Mouse (Mus musculus) limb, embryonic 11.5 days (tissue): ENCODE measurements around the gene Bpifb4. TPM values are rescaled to one million over a fixed set of nuclear protein-coding genes. Genes with fewer than 3 reads are reported as not detected.

Experiments used
- ATAC-seq: fragments of 200-750 bp; cut with Nextera tagmentation; 2 replicates; pipeline ENCODE4 v1.8.0; 2017; ENCODE audit warnings: low read depth; ENCODE audit not compliant: insufficient number of reproducible peaks, low FRiP score, low TSS enrichment
- DNase-seq: peaks from one replicate; pipeline ENCODE4 v3.0.0-alpha.2; 2015; ENCODE audit warnings: low spot score
- H3K27ac ChIP-seq: fragments of 300-500 bp; sonication (generic); replicated peaks from 2 replicates; pipeline ENCODE4 v1.5.1; 2014; ENCODE audit warnings: low read depth, mild to moderate bottlenecking, low read length
- H3K27me3 ChIP-seq: fragments of 300-500 bp; sonication (generic); 2 replicates; pipeline ENCODE4 v1.6.1; 2014; ENCODE audit warnings: mild to moderate bottlenecking, low read length, mixed read lengths; ENCODE audit not compliant: control insufficient read depth, insufficient read depth
- H3K36me3 ChIP-seq: fragments of 300-500 bp; sonication (generic); 2 replicates; pipeline ENCODE4 v1.6.1; 2014; ENCODE audit warnings: mild to moderate bottlenecking, low read length, moderate library complexity, mixed read lengths; ENCODE audit not compliant: control insufficient read depth, insufficient read depth
- H3K4me1 ChIP-seq: fragments of 300-500 bp; sonication (generic); 2 replicates; pipeline ENCODE4 v1.6.1; 2014; ENCODE audit warnings: low read length, mixed read lengths; ENCODE audit not compliant: control insufficient read depth, insufficient read depth
- H3K4me2 ChIP-seq: fragments of 300-500 bp; sonication (generic); 2 replicates; pipeline ENCODE4 v1.6.1; 2014; ENCODE audit warnings: low read depth, mild to moderate bottlenecking, moderate library complexity; ENCODE audit not compliant: severe bottlenecking
- H3K4me3 ChIP-seq: fragments of 300-500 bp; sonication (generic); 2 replicates; pipeline ENCODE4 v1.5.1; 2014; ENCODE audit warnings: low read depth, low read length
- H3K9ac ChIP-seq: fragments of 300-500 bp; sonication (generic); 2 replicates; pipeline ENCODE4 v1.6.1; 2014; ENCODE audit warnings: mild to moderate bottlenecking, low read length
- H3K9me3 ChIP-seq: fragments of 300-500 bp; sonication (generic); 2 replicates; pipeline ENCODE4 v1.6.1; 2016; ENCODE audit warnings: low read length; ENCODE audit not compliant: control insufficient read depth
- WGBS: fragments of 180-500 bp; shearing (Covaris S2); extraction: QIAGEN DNeasy Blood & Tissue Kit; methylation state at CpG from one replicate; pipeline ENCODE4 v1.1.7; 2014; 5-methylcytosine and 5-hydroxymethylcytosine counted together
- polyA plus RNA-seq: library from polyadenylated mRNA; unstranded; fragments of >200 nt; fragmentation: Nextera tagmentation; extraction: Ambion mirVana; gene quantifications from 2 replicates; pipeline ENCODE4 v1.2.1, GENCODE M21; 2014

Gene Bpifb4
- polyA plus RNA-seq: not detected in 2 replicates

DNA sequence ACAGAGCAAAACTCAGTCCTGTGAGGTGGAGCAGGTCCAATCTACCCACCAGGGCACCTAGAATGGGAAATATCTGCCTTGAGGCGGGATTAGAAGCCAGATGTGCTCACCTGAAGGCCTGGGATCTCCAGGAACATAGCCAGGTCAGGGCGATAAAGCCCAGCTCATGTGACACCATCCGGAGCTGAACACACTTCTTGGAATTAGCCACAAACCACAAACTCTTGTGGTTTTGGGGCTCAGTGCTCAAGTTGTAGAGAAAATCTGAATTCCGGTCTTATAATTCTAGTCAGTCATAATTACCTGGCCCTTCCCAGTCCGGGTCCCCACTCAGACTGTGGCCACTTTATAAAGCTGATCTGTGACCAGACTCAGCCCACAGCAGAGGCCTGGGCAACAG lies at the start of gene Bpifb4:
Gene Bpifb4 (plus strand): TSS at position 370 of the 400 bp plus-strand sequence.
- DNase-seq: no peak
- Histone ChIP-seq H3K27ac (no peak within 1 kb of the TSS), H3K4me3 (no peak within 1 kb of the TSS), H3K27me3 (no peaks in the 10 kb centered on the region), H3K9ac (no peak within 1 kb of the TSS), H3K36me3 (no peaks in the 10 kb centered on the region), H3K9me3 (no peaks in the 10 kb centered on the region), H3K4me1 (no peaks in the 10 kb centered on the region), H3K4me2 (no peak within 1 kb of the TSS)
- ATAC-seq: no peak
- 89% methylated on average over 5 of the region's 5 CpGs for WGBS

DNA sequence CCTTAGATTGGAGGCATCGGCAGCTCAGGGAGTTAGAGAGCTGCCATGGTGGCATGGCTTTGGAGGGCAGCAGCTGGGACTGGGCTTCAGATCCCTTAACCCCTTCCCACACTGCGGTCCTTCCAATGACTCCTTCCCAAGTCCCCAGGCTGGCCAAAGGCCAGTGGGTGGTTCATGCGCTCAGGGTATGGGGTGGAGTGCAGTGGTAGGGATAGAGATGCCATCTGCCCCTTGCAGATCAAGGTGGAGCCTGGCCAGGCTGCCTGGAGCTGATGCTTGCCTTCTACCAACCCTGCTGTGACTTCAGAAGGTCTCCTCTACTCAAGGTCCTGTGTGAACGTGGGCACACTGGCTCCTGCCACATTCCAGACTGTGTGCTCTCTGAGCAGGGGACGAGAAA lies 38.9 kb upstream of the Bpifb4 start:
- no peaks in the 10 kb centered on the region for H3K27me3 ChIP-seq
- no peak overlapping the region for H3K9ac ChIP-seq
- H3K36me3 ChIP-seq: no peaks in the 10 kb centered on the region
- ATAC-seq (no peak), DNase-seq (no peak)
- no peaks in the 10 kb centered on the region for H3K9me3 ChIP-seq
- H3K4me1 ChIP-seq: no peaks in the 10 kb centered on the region
- no peak overlapping the region for H3K27ac ChIP-seq
- H3K4me3 ChIP-seq: no peak overlapping the region
- WGBS: 78% methylated on average over 5 of the region's 5 CpGs
- no peak overlapping the region for H3K4me2 ChIP-seq

DNA sequence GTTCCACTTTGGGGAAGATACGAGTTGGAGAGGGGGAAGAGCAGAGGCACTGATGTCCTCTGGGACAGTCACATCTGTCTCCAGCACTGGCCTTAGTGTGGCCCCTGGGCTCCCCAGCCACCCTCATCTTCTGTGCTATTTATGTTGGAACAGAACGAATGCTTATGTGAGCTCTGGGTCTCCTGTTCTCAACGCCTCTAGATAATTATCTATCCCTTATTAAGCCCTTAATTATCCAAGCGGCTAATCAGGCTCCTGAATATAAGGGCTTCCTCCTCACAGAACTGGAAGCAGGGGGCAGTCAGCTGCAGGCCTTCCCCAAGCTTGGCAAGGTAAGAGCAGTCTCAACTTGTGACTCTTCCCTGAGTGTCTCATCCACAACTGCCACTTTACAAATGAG lies 37.9 kb upstream of the Bpifb4 start, which contains the start of gene Bpifb6:
Gene Bpifb6 (plus strand): TSS at position 301 of the 400 bp plus-strand sequence.
- ATAC-seq (no peak), DNase-seq (no peak)
- Histone ChIP-seq H3K4me1 (no peaks in the 10 kb centered on the region), H3K4me2 (no peak within 1 kb of the TSS), H3K27ac (no peak within 1 kb of the TSS), H3K36me3 (no peaks in the 10 kb centered on the region), H3K9ac (no peak within 1 kb of the TSS), H3K9me3 (no peaks in the 10 kb centered on the region), H3K27me3 (no peaks in the 10 kb centered on the region), H3K4me3 (no peak within 1 kb of the TSS)
- 79% methylated on average over 4 of the region's 4 CpGs for WGBS

GRCm38 (mm10) chr2:153902726-153903125 lies 35.3 kb upstream of the Bpifb4 start:
- WGBS: 80% methylated on average over 6 of the region's 6 CpGs
- Histone ChIP-seq H3K27me3 (no peaks in the 10 kb centered on the region), H3K9ac (no peak overlapping the region), H3K4me1 (no peaks in the 10 kb centered on the region), H3K27ac (no peak overlapping the region), H3K4me2 (no peak overlapping the region), H3K4me3 (no peak overlapping the region), H3K9me3 (no peaks in the 10 kb centered on the region), H3K36me3 (no peaks in the 10 kb centered on the region)
- ATAC-seq: no peak
- DNase-seq: no peak

- WGBS: 92% methylated on average over 4 of the region's 4 CpGs
- Histone ChIP-seq H3K9ac (no peak overlapping the region), H3K9me3 (no peaks in the 10 kb centered on the region), H3K4me3 (no peak overlapping the region), H3K27me3 (no peaks in the 10 kb centered on the region), H3K27ac (no peak overlapping the region), H3K36me3 (no peaks in the 10 kb centered on the region), H3K4me2 (no peak overlapping the region), H3K4me1 (no peaks in the 10 kb centered on the region)
- DNase-seq: no peak
- no peak for ATAC-seq
Measured at GRCm38 (mm10) chr2:153906626-153907025, 31.4 kb upstream of the Bpifb4 start.

GRCm38 (mm10) chr2:153914151-153914550 lies 23.9 kb upstream of the Bpifb4 start:
- H3K27ac ChIP-seq: no peak overlapping the region
- H3K4me3 ChIP-seq: no peak overlapping the region
- no peaks in the 10 kb centered on the region for H3K9me3 ChIP-seq
- DNase-seq (no peak), ATAC-seq (no peak)
- no peak overlapping the region for H3K4me2 ChIP-seq
- H3K27me3 ChIP-seq: no peaks in the 10 kb centered on the region
- no peaks in the 10 kb centered on the region for H3K4me1 ChIP-seq
- H3K9ac ChIP-seq: no peak overlapping the region
- WGBS: 87% methylated on average over 5 of the region's 5 CpGs
- H3K36me3 ChIP-seq: no peaks in the 10 kb centered on the region

DNA sequence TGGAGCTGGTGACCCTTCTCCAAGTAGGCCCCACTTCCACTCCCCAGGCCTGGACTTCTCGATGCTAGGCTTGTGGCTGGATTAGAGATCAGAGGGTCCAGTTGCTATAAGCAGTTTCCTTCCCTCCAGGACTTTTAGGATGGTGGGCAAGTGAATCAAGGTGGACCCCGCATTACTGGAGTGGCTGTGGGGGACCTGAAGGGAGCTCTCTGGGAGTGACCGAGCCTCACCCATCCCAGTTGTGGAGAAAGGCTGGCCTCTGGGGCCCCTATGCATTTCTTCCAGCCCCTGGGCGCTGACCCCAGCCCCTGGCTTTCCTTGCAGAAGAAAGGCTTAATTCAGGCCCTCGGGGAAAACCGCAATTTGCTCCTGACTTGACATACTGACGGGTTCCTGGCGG lies 20.1 kb upstream of the Bpifb4 start, which contains the start of gene Bpifb3:
Gene Bpifb3 (plus strand): TSS at position 301 of the 400 bp plus-strand sequence.
- ATAC-seq (no peak), DNase-seq (no peak)
- H3K4me1 ChIP-seq: no peaks in the 10 kb centered on the region
- no peak within 1 kb of the TSS for H3K27ac ChIP-seq
- no peaks in the 10 kb centered on the region for H3K36me3 ChIP-seq
- H3K4me3 ChIP-seq: no peak within 1 kb of the TSS
- H3K4me2 ChIP-seq: no peak within 1 kb of the TSS
- H3K9me3 ChIP-seq: no peaks in the 10 kb centered on the region
- WGBS: 73% methylated on average over 8 of the region's 8 CpGs
- no peak within 1 kb of the TSS for H3K9ac ChIP-seq
- no peaks in the 10 kb centered on the region for H3K27me3 ChIP-seq

DNA sequence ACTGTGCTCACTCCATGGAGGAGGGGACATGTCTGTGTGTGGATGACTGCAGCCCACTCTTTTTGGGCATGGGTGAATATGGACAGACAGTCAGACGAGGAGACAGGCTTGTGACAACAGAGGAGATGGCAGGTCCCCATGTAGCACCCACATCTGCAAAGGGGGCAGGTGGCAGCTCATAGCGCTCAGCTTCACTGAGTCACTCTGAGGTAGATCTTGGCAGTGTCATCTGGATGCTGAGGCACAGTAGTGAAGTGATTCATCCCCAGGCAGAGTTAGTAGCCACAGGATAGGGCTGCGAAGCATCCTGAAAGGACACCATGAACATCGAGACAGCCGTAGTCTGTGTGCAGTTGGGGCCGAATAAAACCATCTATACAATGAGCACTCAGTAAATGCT lies 16.8 kb upstream of the Bpifb4 start:
- no peaks in the 10 kb centered on the region for H3K27me3 ChIP-seq
- 87% methylated on average over 6 of the region's 6 CpGs for WGBS
- H3K9me3 ChIP-seq: no peaks in the 10 kb centered on the region
- H3K36me3 ChIP-seq: no peaks in the 10 kb centered on the region
- ATAC-seq (no peak), DNase-seq (no peak)
- H3K9ac ChIP-seq: no peak overlapping the region
- no peak overlapping the region for H3K4me2 ChIP-seq
- H3K4me1 ChIP-seq: no peaks in the 10 kb centered on the region
- no peak overlapping the region for H3K27ac ChIP-seq
- no peak overlapping the region for H3K4me3 ChIP-seq

GRCm38 (mm10) chr2:153929871-153930413 lies 8.1 kb upstream of the Bpifb4 start:
- DNase-seq: peak; percentile 78
- ATAC-seq: peak; percentile 44; the same call in 1 of the 2 replicates
- 49% methylated on average over 3 of the region's 3 CpGs for WGBS

More at GRCm38 (mm10) chr2:153929871-153930413, 8.1 kb upstream of the Bpifb4 start:
- Histone ChIP-seq H3K9ac (no peak overlapping the region), H3K27me3 (no peaks in the 10 kb centered on the region), H3K9me3 (no peaks in the 10 kb centered on the region), H3K4me1 (no peaks in the 10 kb centered on the region), H3K27ac (no peak overlapping the region), H3K4me2 (no peak overlapping the region), H3K4me3 (no peak overlapping the region), H3K36me3 (no peaks in the 10 kb centered on the region)
